Mouse (Mus musculus) lung, postnatal 0 days (tissue): Measurements from ENCODE around the gene Fam71f2. TPM values are rescaled to one million over a fixed set of nuclear protein-coding genes. Genes with fewer than 3 reads are reported as not detected.

ENCODE experiments used
- ATAC-seq: fragments of 200-750 bp; cut with Nextera tagmentation; 2 replicates; pipeline ENCODE4 v1.8.0; 2017; ENCODE audit warnings: moderate library complexity
- DNase-seq: peaks from one replicate; pipeline ENCODE4 v3.0.0-alpha.2; 2016; ENCODE audit warnings: low spot score
- H3K27ac ChIP-seq: fragments of 300-500 bp; sonication (generic); 2 replicates; pipeline ENCODE4 v1.5.1; 2014; ENCODE audit warnings: antibody characterized with exemption, mild to moderate bottlenecking, low read length, mixed read lengths
- H3K27me3 ChIP-seq: fragments of 300-500 bp; sonication (generic); replicated peaks from 2 replicates; pipeline ENCODE4 v1.6.1; 2014; ENCODE audit warnings: low read length, mixed read lengths; ENCODE audit not compliant: insufficient read depth
- H3K36me3 ChIP-seq: fragments of 300-500 bp; sonication (generic); 2 replicates; pipeline ENCODE4 v1.6.1; 2014; ENCODE audit warnings: low read length, mixed read lengths; ENCODE audit not compliant: insufficient read depth
- H3K4me1 ChIP-seq: fragments of 300-500 bp; sonication (generic); 2 replicates; pipeline ENCODE4 v1.6.1; 2014; ENCODE audit warnings: antibody characterized with exemption, low read depth, low read length, mixed read lengths; ENCODE audit not compliant: insufficient read depth
- H3K4me2 ChIP-seq: fragments of 300-500 bp; sonication (generic); replicated peaks from 2 replicates; pipeline ENCODE4 v1.6.1; 2014; ENCODE audit warnings: low read depth, mild to moderate bottlenecking, low read length, moderate library complexity, mixed read lengths
- H3K4me3 ChIP-seq: fragments of 300-500 bp; sonication (generic); 2 replicates; pipeline ENCODE4 v1.5.1; 2014; ENCODE audit warnings: low read depth, low read length
- H3K9ac ChIP-seq: fragments of 300-500 bp; sonication (generic); replicated peaks from 2 replicates; pipeline ENCODE4 v1.6.1; 2014; ENCODE audit warnings: low read depth, mild to moderate bottlenecking
- H3K9me3 ChIP-seq: fragments of 300-500 bp; sonication (generic); 2 replicates; pipeline ENCODE4 v1.6.1; 2016; ENCODE audit warnings: low read length, mixed read lengths
- CTCF ChIP-seq: IDR thresholded peaks from 2 replicates; pipeline ENCODE4 v1.5.1; 2016; ENCODE audit warnings: antibody characterized with exemption, mild to moderate bottlenecking
- EP300 ChIP-seq: IDR thresholded peaks from 2 replicates; pipeline ENCODE4 v1.6.1; 2016; ENCODE audit warnings: antibody characterized with exemption, mild to moderate bottlenecking, control low read depth
- WGBS: fragments of 180-500 bp; shearing (Covaris S2); extraction: QIAGEN DNeasy Blood & Tissue Kit; methylation state at CpG from one replicate; pipeline ENCODE4 v1.1.7; 2014; 5-methylcytosine and 5-hydroxymethylcytosine counted together
- polyA plus RNA-seq: library from polyadenylated mRNA; unstranded; fragments of >200 nt; fragmentation: Nextera tagmentation; extraction: Ambion mirVana; gene quantifications from 2 replicates; pipeline ENCODE4 v1.2.1, GENCODE M21; 2015

The Fam71f2 gene
- polyA plus RNA-seq, 1 experiment from 2014 or later: 1.2 TPM

GRCm38 (mm10) chr6:29287481-29287880 lies 8.1 kb downstream of the Fam71f2 start:
- no peak for ATAC-seq
- Histone ChIP-seq H3K4me2 (no peak overlapping the region), H3K27me3 (no peaks in the 10 kb centered on the region), H3K27ac (no peak overlapping the region), H3K36me3 (no peaks in the 10 kb centered on the region), H3K9me3 (no peaks in the 10 kb centered on the region), H3K9ac (no peak overlapping the region), H3K4me1 (no peaks in the 10 kb centered on the region), H3K4me3 (no peak overlapping the region)
- no peak for TF ChIP-seq EP300
- no peak for TF ChIP-seq CTCF
- WGBS: 60% methylated on average over 6 of the region's 6 CpGs
- no peak for DNase-seq

GRCm38 (mm10) chr6:29287944-29288343 lies 8.6 kb downstream of the Fam71f2 start:
- Histone ChIP-seq H3K4me3 (no peak overlapping the region), H3K36me3 (no peaks in the 10 kb centered on the region), H3K27ac (no peak overlapping the region), H3K4me2 (no peak overlapping the region), H3K4me1 (no peaks in the 10 kb centered on the region), H3K9ac (no peak overlapping the region), H3K9me3 (no peaks in the 10 kb centered on the region), H3K27me3 (no peaks in the 10 kb centered on the region)
- DNase-seq: no peak
- 63% methylated on average over 5 of the region's 5 CpGs for WGBS
- ATAC-seq: no peak
- TF ChIP-seq EP300 (no peak), CTCF (no peak)

- Histone ChIP-seq H3K4me1 (no peaks in the 10 kb centered on the region), H3K27ac (no peak overlapping the region), H3K4me2 (no peak overlapping the region), H3K36me3 (no peaks in the 10 kb centered on the region), H3K9me3 (no peaks in the 10 kb centered on the region), H3K4me3 (no peak overlapping the region), H3K27me3 (no peaks in the 10 kb centered on the region), H3K9ac (no peak overlapping the region)
- TF ChIP-seq CTCF (no peak), EP300 (no peak)
- no peak for DNase-seq
- 58% methylated on average over 6 of the region's 6 CpGs for WGBS
- ATAC-seq: no peak
These were observed 9.3 kb downstream of the Fam71f2 start for GRCm38 (mm10) chr6:29288651-29289050.

GRCm38 (mm10) chr6:29299112-29299511 lies 19.7 kb downstream of the Fam71f2 start:
- peaks cover 3% of the 10 kb centered on the region; the same call in 1 of the 2 replicates for H3K9me3 ChIP-seq
- TF ChIP-seq EP300 (no peak), CTCF (no peak)
- H3K4me1 ChIP-seq: no peaks in the 10 kb centered on the region
- WGBS: 39% methylated on average over 2 of the region's 2 CpGs
- H3K9ac ChIP-seq: no peak overlapping the region
- H3K27me3 ChIP-seq: no peaks in the 10 kb centered on the region
- H3K27ac ChIP-seq: no peak overlapping the region
- H3K4me3 ChIP-seq: no peak overlapping the region
- DNase-seq: no peak
- no peak overlapping the region for H3K4me2 ChIP-seq
- no peak for ATAC-seq
- H3K36me3 ChIP-seq: no peaks in the 10 kb centered on the region

- no peak for DNase-seq
- H3K27ac ChIP-seq: no peak overlapping the region
- no peaks in the 10 kb centered on the region for H3K36me3 ChIP-seq
- H3K4me2 ChIP-seq: no peak overlapping the region
- ATAC-seq: no peak
- peaks cover 3% of the 10 kb centered on the region; the same call in 1 of the 2 replicates for H3K9me3 ChIP-seq
- no peak overlapping the region for H3K9ac ChIP-seq
- no peaks in the 10 kb centered on the region for H3K27me3 ChIP-seq
- no peak overlapping the region for H3K4me3 ChIP-seq
- no peak for TF ChIP-seq EP300
- TF ChIP-seq CTCF: no peak
- H3K4me1 ChIP-seq: no peaks in the 10 kb centered on the region
These were observed 23.9 kb downstream of the Fam71f2 start for GRCm38 (mm10) chr6:29303251-29303650.

GRCm38 (mm10) chr6:29303726-29304125 lies 24.3 kb downstream of the Fam71f2 start:
- DNase-seq (no peak), ATAC-seq (no peak)
- 35% methylated on average over 5 of the region's 5 CpGs for WGBS
- H3K27me3 ChIP-seq: no peaks in the 10 kb centered on the region
- no peaks in the 10 kb centered on the region for H3K36me3 ChIP-seq
- no peak overlapping the region for H3K9ac ChIP-seq
- peaks cover 3% of the 10 kb centered on the region; the same call in 1 of the 2 replicates for H3K9me3 ChIP-seq
- H3K4me3 ChIP-seq: no peak overlapping the region
- no peaks in the 10 kb centered on the region for H3K4me1 ChIP-seq
- no peak overlapping the region for H3K4me2 ChIP-seq
- peak; percentile 38 for TF ChIP-seq CTCF
- TF ChIP-seq EP300: no peak
- H3K27ac ChIP-seq: no peak overlapping the region

- H3K36me3 ChIP-seq: no peaks in the 10 kb centered on the region
- no peak overlapping the region for H3K4me3 ChIP-seq
- TF ChIP-seq CTCF (no peak), EP300 (no peak)
- no peaks in the 10 kb centered on the region for H3K4me1 ChIP-seq
- WGBS: 84% methylated on average over 4 of the region's 4 CpGs
- DNase-seq (no peak), ATAC-seq (no peak)
- no peak overlapping the region for H3K4me2 ChIP-seq
- no peak overlapping the region for H3K9ac ChIP-seq
- H3K27me3 ChIP-seq: no peaks in the 10 kb centered on the region
- H3K27ac ChIP-seq: no peak overlapping the region
- H3K9me3 ChIP-seq: no peaks in the 10 kb centered on the region
These were observed 26.1 kb downstream of the Fam71f2 start for GRCm38 (mm10) chr6:29305462-29305861.
